Mouse (Mus musculus): Measurements from ENCODE around the gene Lrrc28.
"Not testable (repeated sequence)": the region's sequence is repeated elsewhere in the genome, so short reads cannot be mapped to it uniquely, and the experiment has no call there.

Lrrc28 gene

GRCm38 (mm10) chr7:67528821-67529221, 116.2 kb downstream of the Lrrc28 start:
- no peak for DNase-seq (ENCODE audit: low read depth)

- DNase-seq (ENCODE audit: low read depth), result no peak
Observed at GRCm38 (mm10) chr7:67528063-67528811, 116.8 kb downstream of the Lrrc28 start.

GRCm38 (mm10) chr7:67525886-67526580, 119.0 kb downstream of the Lrrc28 start:
- DNase-seq (ENCODE audit: low read depth), result no peak

- DNase-seq (ENCODE audit: low read depth), result not testable (repeated sequence)
Observed at GRCm38 (mm10) chr7:67524069-67524468, 121.0 kb downstream of the Lrrc28 start.

- DNase-seq (ENCODE audit: low read depth), result no peak
Observed at GRCm38 (mm10) chr7:67523400-67523799, 121.7 kb downstream of the Lrrc28 start.

GRCm38 (mm10) chr7:67521731-67522130, 123.3 kb downstream of the Lrrc28 start:
- DNase-seq (ENCODE audit: low read depth), result not testable (repeated sequence)

GRCm38 (mm10) chr7:67520959-67521358, 124.1 kb downstream of the Lrrc28 start:
- peak; percentile 19 for DNase-seq (ENCODE audit: low read depth)

- DNase-seq (ENCODE audit: low read depth), result no peak
Observed at GRCm38 (mm10) chr7:67520001-67520400, 125.1 kb downstream of the Lrrc28 start.

GRCm38 (mm10) chr7:67515621-67516020, 129.4 kb downstream of the Lrrc28 start:
- no peak for DNase-seq (ENCODE audit: low read depth)

GRCm38 (mm10) chr7:67514893-67515292, 130.2 kb downstream of the Lrrc28 start:
- no peak for DNase-seq (ENCODE audit: low read depth)

- no peak for DNase-seq (ENCODE audit: low read depth)
Observed at GRCm38 (mm10) chr7:67514380-67514779, 130.7 kb downstream of the Lrrc28 start.

GRCm38 (mm10) chr7:67513656-67514055, 131.4 kb downstream of the Lrrc28 start:
- no peak for DNase-seq (ENCODE audit: low read depth)

GRCm38 (mm10) chr7:67511606-67512005, 133.5 kb downstream of the Lrrc28 start:
- DNase-seq (ENCODE audit: low read depth), result no peak

GRCm38 (mm10) chr7:67503281-67504010, 141.6 kb downstream of the Lrrc28 start:
- DNase-seq (ENCODE audit: low read depth), result peak; percentile 40

GRCm38 (mm10) chr7:67502631-67503030, 142.4 kb downstream of the Lrrc28 start:
- no peak for DNase-seq (ENCODE audit: low read depth)

GRCm38 (mm10) chr7:67500878-67501277, 144.2 kb downstream of the Lrrc28 start:
- DNase-seq (ENCODE audit: low read depth), result no peak

- DNase-seq (ENCODE audit: low read depth), result peak; percentile 26
Observed at GRCm38 (mm10) chr7:67500076-67500828, 144.8 kb downstream of the Lrrc28 start.

- DNase-seq (ENCODE audit: low read depth), result no peak
Observed at GRCm38 (mm10) chr7:67499516-67499915, 145.6 kb downstream of the Lrrc28 start.

GRCm38 (mm10) chr7:67493795-67494687, 151.0 kb downstream of the Lrrc28 start:
- DNase-seq (ENCODE audit: low read depth), result no peak

GRCm38 (mm10) chr7:67487889-67488411, 157.1 kb downstream of the Lrrc28 start:
- DNase-seq (ENCODE audit: low read depth), result no peak

Data from naive thymus-derived CD4-positive, alpha-beta T cell, adult 2 months (primary cell).